Mouse (Mus musculus): Measurements from ENCODE around the gene Nrxn1.

Nrxn1 gene

GRCm38 (mm10) chr17:90809197-90810163 lies 283.4 kb downstream of the Nrxn1 start:
- peak; percentile 58 for DNase-seq (ENCODE audit: low read depth, low spot score)

GRCm38 (mm10) chr17:90808256-90808655 lies 284.6 kb downstream of the Nrxn1 start:
- no peak for DNase-seq (ENCODE audit: low read depth, low spot score)

GRCm38 (mm10) chr17:90807199-90807598 lies 285.7 kb downstream of the Nrxn1 start:
- no peak for DNase-seq (ENCODE audit: low read depth, low spot score)

- DNase-seq (ENCODE audit: low read depth, low spot score), result no peak
Observed at GRCm38 (mm10) chr17:90798689-90799088, 294.2 kb downstream of the Nrxn1 start.

- no peak for DNase-seq (ENCODE audit: low read depth, low spot score)
Observed at GRCm38 (mm10) chr17:90797659-90798288, 295.1 kb downstream of the Nrxn1 start.

GRCm38 (mm10) chr17:90796974-90797373 lies 295.9 kb downstream of the Nrxn1 start:
- DNase-seq (ENCODE audit: low read depth, low spot score), result no peak

GRCm38 (mm10) chr17:90788491-90789127 lies 304.3 kb downstream of the Nrxn1 start:
- no peak for DNase-seq (ENCODE audit: low read depth, low spot score)

GRCm38 (mm10) chr17:90788040-90788439 lies 304.8 kb downstream of the Nrxn1 start:
- no peak for DNase-seq (ENCODE audit: low read depth, low spot score)

GRCm38 (mm10) chr17:90787121-90787788 lies 305.6 kb downstream of the Nrxn1 start:
- DNase-seq (ENCODE audit: low read depth, low spot score), result no peak

GRCm38 (mm10) chr17:90780481-90780880 lies 312.4 kb downstream of the Nrxn1 start:
- peak; percentile 23 for DNase-seq (ENCODE audit: low read depth, low spot score)

GRCm38 (mm10) chr17:90775397-90775796 lies 317.5 kb downstream of the Nrxn1 start:
- no peak for DNase-seq (ENCODE audit: low read depth, low spot score)

- no peak for DNase-seq (ENCODE audit: low read depth, low spot score)
Observed at GRCm38 (mm10) chr17:90773233-90773632, 319.6 kb downstream of the Nrxn1 start.

- DNase-seq (ENCODE audit: low read depth, low spot score), result peak; percentile 47
Observed at GRCm38 (mm10) chr17:90768216-90768615, 324.7 kb downstream of the Nrxn1 start.

GRCm38 (mm10) chr17:90727124-90727523 lies 365.7 kb downstream of the Nrxn1 start:
- DNase-seq (ENCODE audit: low read depth, low spot score), result no peak

- no peak for DNase-seq (ENCODE audit: low read depth, low spot score)
Observed at GRCm38 (mm10) chr17:90704773-90705172, 388.1 kb downstream of the Nrxn1 start.

GRCm38 (mm10) chr17:90702626-90703025 lies 390.2 kb downstream of the Nrxn1 start:
- DNase-seq (ENCODE audit: low read depth, low spot score), result no peak

GRCm38 (mm10) chr17:90696071-90696800 lies 396.6 kb downstream of the Nrxn1 start:
- DNase-seq (ENCODE audit: low read depth, low spot score), result peak; percentile 69

GRCm38 (mm10) chr17:90695086-90695584 lies 397.7 kb downstream of the Nrxn1 start:
- DNase-seq (ENCODE audit: low read depth, low spot score), result no peak

- no peak for DNase-seq (ENCODE audit: low read depth, low spot score)
Observed at GRCm38 (mm10) chr17:90684172-90684571, 408.7 kb downstream of the Nrxn1 start.

GRCm38 (mm10) chr17:90681019-90681418 lies 411.9 kb downstream of the Nrxn1 start:
- DNase-seq (ENCODE audit: low read depth, low spot score), result no peak

- no peak for DNase-seq (ENCODE audit: low read depth, low spot score)
Observed at GRCm38 (mm10) chr17:90676676-90677075, 416.2 kb downstream of the Nrxn1 start.
